8 mouse cellular contexts compared by ENCODE assay signal in genomic region chr11:17052476-17053049, GRCm38 (mm10). TPM values are rescaled to one million over a fixed set of nuclear protein-coding genes. Genes with fewer than 3 reads are reported as not detected.
DNase-seq lines count a peak whose midpoint lies in the region; ATAC-seq lines count a peak whose summit lies in the region.

No protein-coding gene starts in this region.

- H3K9me3 ChIP-seq in lung, embryonic 15.5 days: no peaks in the 10 kb centered on the region
- H3K9me3 ChIP-seq in heart, embryonic 13.5 days: no peaks in the 10 kb centered on the region
- no peaks in the 10 kb centered on the region for H3K9me3 ChIP-seq in neural tube, embryonic 11.5 days (ENCODE audit: control insufficient read depth, low read length)

- WGBS in lung, embryonic 15.5 days: 24% methylated on average over 6 of the region's 6 CpGs
- WGBS in heart, embryonic 13.5 days: 21% methylated on average over 6 of the region's 6 CpGs
- 18% methylated on average over 6 of the region's 6 CpGs for WGBS in neural tube, embryonic 11.5 days

- ATAC-seq in lung, embryonic 15.5 days (ENCODE audit: borderline replicate concordance, extremely low read depth, low FRiP score, low TSS enrichment): no peak
- ATAC-seq in heart, embryonic 13.5 days (ENCODE audit: extremely low read depth, insufficient number of reproducible peaks, low FRiP score, low TSS enrichment): no peak
- 0 out of 2 replicates have a peak, but pooled peaks have one; percentile 21 for ATAC-seq in neural tube, embryonic 11.5 days (ENCODE audit: insufficient read depth, low FRiP score, low TSS enrichment)

- H3K36me3 ChIP-seq in lung, embryonic 15.5 days: no peaks in the 10 kb centered on the region
- H3K36me3 ChIP-seq in heart, embryonic 13.5 days: peaks cover 2% of the 10 kb centered on the region; the same call in 1 of the 2 replicates
- H3K36me3 ChIP-seq in neural tube, embryonic 11.5 days (ENCODE audit: control insufficient read depth, insufficient read depth, low read length): no peaks in the 10 kb centered on the region

- peak overlapping the region; percentile 61 for H3K4me2 ChIP-seq in lung, embryonic 15.5 days
- H3K4me2 ChIP-seq in heart, embryonic 13.5 days: peak overlapping the region; percentile 88
- peak overlapping the region; percentile 71 for H3K4me2 ChIP-seq in neural tube, embryonic 11.5 days (ENCODE audit: low read depth)

- H3K4me3 ChIP-seq in lung, embryonic 15.5 days: peak overlapping the region; percentile 67
- H3K4me3 ChIP-seq in heart, embryonic 13.5 days: peak overlapping the region; percentile 65
- H3K4me3 ChIP-seq in neural tube, embryonic 11.5 days (ENCODE audit: low read depth, low read length): peak overlapping the region; percentile 49

- H3K9ac ChIP-seq in lung, embryonic 15.5 days: peak overlapping the region; percentile 74
- H3K9ac ChIP-seq in heart, embryonic 13.5 days: peak overlapping the region; percentile 83
- peak overlapping the region; percentile 76 for H3K9ac ChIP-seq in neural tube, embryonic 11.5 days (ENCODE audit: low read length)

- intact Hi-C loops in left cerebral cortex, postnatal 25 days (cut with DNase I): loop anchor here (2.0 to 10.0 kb wide), 3 partner anchors 45 to 548 kb away; partner anchors contain the start of gene Sec61g

- H3K27ac ChIP-seq in lung, embryonic 15.5 days: peak overlapping the region; percentile 79
- H3K27ac ChIP-seq in heart, embryonic 13.5 days (replicated peaks): 0 out of 2 replicates have a peak overlapping the region, but pooled peaks have one; percentile 68
- H3K27ac ChIP-seq in neural tube, embryonic 11.5 days (ENCODE audit: low read depth, low read length): no peak overlapping the region

- peaks cover 4% of the 10 kb centered on the region; the same call in 1 of the 2 replicates for H3K4me1 ChIP-seq in lung, embryonic 15.5 days
- H3K4me1 ChIP-seq in heart, embryonic 13.5 days: peaks cover 12% of the 10 kb centered on the region
- no peaks in the 10 kb centered on the region for H3K4me1 ChIP-seq in neural tube, embryonic 11.5 days (ENCODE audit: control insufficient read depth, insufficient read depth, low read length)

- no peaks in the 10 kb centered on the region for H3K27me3 ChIP-seq in lung, embryonic 15.5 days
- H3K27me3 ChIP-seq in heart, embryonic 13.5 days (replicated peaks): no peaks in the 10 kb centered on the region
- H3K27me3 ChIP-seq in neural tube, embryonic 11.5 days (ENCODE audit: control insufficient read depth, insufficient read depth, low read length): no peaks in the 10 kb centered on the region

- DNase-seq in lung, postnatal 4 days: no peak
- DNase-seq in cerebellum, postnatal 36 days: peak; percentile 61 to 69
- peak; percentile 36 to 63 for DNase-seq in left cerebral cortex, postnatal 25 days (ENCODE audit: low spot score in 2 of 2)
- peak; percentile 15 for DNase-seq in neural tube, embryonic 11.5 days (ENCODE audit: low spot score)
- no peak for DNase-seq in urinary bladder, postnatal 25 days (ENCODE audit: low spot score)
- DNase-seq in testis, postnatal 10 days (ENCODE audit: low spot score): no peak

RNA-seq across cellular contexts. Expression of gene Plek, which starts 0.4 kb away (rescaled TPM):
- polyA plus RNA-seq in lung, embryonic 15.5 days (2015; fragmentation: Nextera tagmentation; extraction: Ambion mirVana): 3.8 and 4.2 TPM in 2 replicates
- 3.9 and 4.2 TPM in 2 replicates for polyA plus RNA-seq in heart, embryonic 13.5 days (2015; fragmentation: Nextera tagmentation; extraction: Ambion mirVana)
- 1 to 10 TPM; 6.2 to 7.4 TPM for total RNA-seq in left cerebral cortex, postnatal 25 days (2021)
- polyA plus RNA-seq in neural tube, embryonic 11.5 days (2014; fragmentation: Nextera tagmentation; extraction: Ambion mirVana): 5.5 and 7.7 TPM in 2 replicates

RNA-seq across cellular contexts. Expression of gene Cnrip1, which starts 1.2 kb away (rescaled TPM):
- polyA plus RNA-seq in lung, embryonic 15.5 days (2015; fragmentation: Nextera tagmentation; extraction: Ambion mirVana): 34.1 and 35.4 TPM in 2 replicates
- 11.1 and 13.0 TPM in 2 replicates for polyA plus RNA-seq in heart, embryonic 13.5 days (2015; fragmentation: Nextera tagmentation; extraction: Ambion mirVana)
- 100 to 1,000 TPM; 108 to 125 TPM for total RNA-seq in left cerebral cortex, postnatal 25 days (2021)
- 24.7 and 29.4 TPM in 2 replicates for polyA plus RNA-seq in neural tube, embryonic 11.5 days (2014; fragmentation: Nextera tagmentation; extraction: Ambion mirVana)

Comparison
In these comparisons a context has a peak if more than half of its experiments do, and no peak if none do; other contexts are left out.
1. DNase-seq: peak in cerebellum, postnatal 36 days (2 of 2), left cerebral cortex, postnatal 25 days (2 of 2) and neural tube, embryonic 11.5 days (single experiment); none in lung, postnatal 4 days (0 of 2), urinary bladder, postnatal 25 days (single experiment) and testis, postnatal 10 days (single experiment).
2. Peak in every context shown above with its lines, with median percentiles within 50 percentile points of each other: H3K4me2 ChIP-seq, H3K4me3 ChIP-seq and H3K9ac ChIP-seq.